Mouse (Mus musculus) heart, postnatal 36 days (tissue): Measurements from ENCODE around the gene Akt1. TPM values are rescaled to one million over a fixed set of nuclear protein-coding genes. Genes with fewer than 3 reads are reported as not detected.

Source experiments
- DNase-seq, 2 experiments: peaks; one replicate each; pipeline ENCODE4 v3.0.0; 2021 to 2022
- intact Hi-C: fragments of 180-260 bp; cut with DNase I; formaldehyde crosslinking; loops from one replicate; pipeline ENCODE4 v1.15.1; 2025
- microRNA-seq, 2 experiments: library from miRNA; unstranded; fragments of <30 nt; microRNA quantifications; one replicate each; pipeline ENCODE4 v1.2.0; 2021; ENCODE audit warnings: borderline number of aligned reads in 2 of 2
- total RNA-seq, 2 experiments: library from RNA; stranded (reverse); gene quantifications; 2 replicates each; pipeline ENCODE4 v1.2.3; 2021

The Akt1 gene
- total RNA-seq, 2 experiments from 2014 or later: 184 to 212 TPM

DNA sequence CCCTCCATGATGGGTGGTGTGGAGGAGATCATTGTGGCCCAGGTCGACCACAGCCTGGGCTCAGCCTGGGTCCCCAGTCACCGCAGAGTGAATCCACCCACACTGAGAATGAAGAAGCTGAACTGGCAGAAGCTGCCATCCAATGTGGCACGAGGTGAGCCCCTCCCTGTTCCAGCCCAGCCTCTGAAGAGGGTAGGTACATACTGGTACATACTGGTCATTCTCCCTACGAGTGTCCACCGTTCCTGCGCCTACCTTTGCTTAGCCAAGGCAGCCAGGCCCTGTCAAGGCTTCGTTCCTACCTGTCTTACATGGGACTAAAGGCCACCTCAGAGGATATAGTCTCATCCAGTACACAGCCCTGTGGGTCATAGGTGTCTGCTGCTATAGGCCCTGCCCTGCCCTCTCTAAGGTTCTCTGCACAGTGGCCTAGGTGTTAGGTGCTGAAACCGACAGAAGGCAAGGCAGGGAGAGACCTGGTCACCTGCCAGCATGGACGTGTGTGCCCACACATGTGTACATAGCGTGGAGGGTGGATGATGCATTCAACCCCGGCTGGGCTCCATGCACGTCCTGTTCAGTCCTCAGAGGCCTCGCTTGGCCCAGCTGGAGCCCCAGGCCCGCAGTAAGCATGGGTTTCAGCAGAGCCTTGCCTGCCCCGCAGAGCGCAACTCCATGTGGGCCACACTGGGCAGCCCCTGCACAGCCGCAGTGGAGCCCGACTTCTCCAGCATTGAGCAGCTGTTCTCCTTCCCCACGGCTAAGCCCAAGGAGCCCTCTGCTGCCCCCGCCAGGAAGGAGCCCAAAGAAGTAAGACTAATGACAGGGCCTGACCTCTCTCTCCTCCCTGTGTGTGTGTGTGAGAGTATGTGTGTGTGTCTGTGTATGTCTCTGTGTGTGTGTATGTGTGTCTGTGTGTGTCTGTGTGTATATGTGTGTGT is 69.7 kb downstream of the Akt1 start:
- intact Hi-C loops: loop anchor here (1.0 to 10.0 kb wide), 3 partner anchors 53 to 250 kb away; no protein-coding TSS in a partner anchor
- DNase-seq: no peak

DNA sequence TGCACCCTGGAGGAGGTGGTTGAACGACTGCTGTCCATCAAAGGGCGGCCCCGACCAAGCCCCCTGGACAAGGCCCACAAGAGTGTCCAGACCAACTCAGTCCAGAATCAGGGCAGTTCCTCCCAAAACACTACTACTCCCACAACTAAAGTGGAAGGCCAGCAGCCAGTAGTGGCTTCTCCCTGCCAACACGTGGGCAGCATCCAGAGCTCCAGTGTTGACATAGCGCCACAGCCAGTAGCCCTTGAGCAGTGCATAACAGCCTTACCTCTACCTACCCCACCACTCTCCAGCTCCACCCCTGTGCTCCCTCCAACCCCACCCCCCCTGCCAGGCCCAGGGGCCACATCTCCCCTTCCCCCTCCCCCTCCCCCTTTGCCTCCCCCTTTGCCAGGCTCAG is 70.7 kb downstream of the Akt1 start:
- intact Hi-C loops: loop anchor here (10.0 kb wide), 1 partner anchor 249 kb away; no protein-coding TSS in a partner anchor
- DNase-seq: no peak

Small RNA genes lying within 50 kb of the gene (microRNA-seq; reads per million reads assigned to microRNA genes)
- 0 to 1.4 reads per million in 2 experiments for gene Mir6939

Other genes with a start within 250 kb of the Akt1 start
- 10 to 100 TPM; 26.0 to 29.9 TPM for gene A530016L24Rik, start 185.4 kb downstream of the Akt1 start, total RNA-seq
- not detected for gene Tmem179, start 158.1 kb downstream of the Akt1 start, total RNA-seq
- gene Inf2, start 86.1 kb downstream of the Akt1 start, total RNA-seq: 10 to 100 TPM; 16.6 to 23.9 TPM
- gene Adssl1, start 54.8 kb downstream of the Akt1 start, total RNA-seq: 100 to 1,000 TPM; 162 to 165 TPM
- 10 to 100 TPM; 29.4 to 31.0 TPM for gene Siva1, start 30.2 kb downstream of the Akt1 start, total RNA-seq
- gene Zbtb42, start 3.9 kb upstream of the Akt1 start, total RNA-seq: 1 to 10 TPM; 4.7 to 5.7 TPM
- 10 to 100 TPM in 1 of 2 experiments, 1 to 10 TPM in 1; 9.2 to 11.3 TPM for gene Cep170b, start 45.6 kb upstream of the Akt1 start, total RNA-seq
- 1 to 10 TPM; 6.1 to 8.9 TPM for gene Pld4, start 85.8 kb upstream of the Akt1 start, total RNA-seq
- 10 to 100 TPM; 14.1 to 20.2 TPM for gene Ahnak2, start 127.8 kb upstream of the Akt1 start, total RNA-seq
- gene Clba1, start 134.1 kb upstream of the Akt1 start, total RNA-seq: 1 to 10 TPM; 1.6 to 2.9 TPM
- 1 to 10 TPM; 6.1 to 6.6 TPM for gene Cdca4, start 154.5 kb upstream of the Akt1 start, total RNA-seq
- gene Gpr132, start 193.3 kb upstream of the Akt1 start, total RNA-seq: under 1 TPM; 0.19 TPM